Mouse (Mus musculus) neural tube, embryonic 13.5 days (tissue): ENCODE results near the gene Sfxn1. TPM values are rescaled to one million over a fixed set of nuclear protein-coding genes. Genes with fewer than 3 reads are reported as not detected.

Experiments
- ATAC-seq: fragments of 200-750 bp; cut with Nextera tagmentation; 2 replicates; pipeline ENCODE4 v1.8.0; 2017; ENCODE audit warnings: low read depth, mild to moderate bottlenecking, moderate TSS enrichment, moderate library complexity
- H3K27ac ChIP-seq: fragments of 300-500 bp; sonication (generic); replicated peaks from 2 replicates; pipeline ENCODE4 v1.5.1; 2015; ENCODE audit warnings: moderate library complexity, mild to moderate bottlenecking, inconsistent platforms
- H3K27me3 ChIP-seq: fragments of 300-500 bp; sonication (generic); 2 replicates; pipeline ENCODE4 v1.6.1; 2015; ENCODE audit warnings: mild to moderate bottlenecking, inconsistent platforms
- H3K36me3 ChIP-seq: fragments of 300-500 bp; sonication (generic); 2 replicates; pipeline ENCODE4 v1.6.1; 2015; ENCODE audit warnings: mild to moderate bottlenecking, inconsistent platforms
- H3K4me1 ChIP-seq: fragments of 300-500 bp; sonication (generic); replicated peaks from 2 replicates; pipeline ENCODE4 v1.6.1; 2015; ENCODE audit warnings: inconsistent platforms
- H3K4me2 ChIP-seq: fragments of 300-500 bp; sonication (generic); 2 replicates; pipeline ENCODE4 v1.6.1; 2015; ENCODE audit warnings: inconsistent platforms, mild to moderate bottlenecking, moderate library complexity
- H3K4me3 ChIP-seq: fragments of 300-500 bp; sonication (generic); 2 replicates; pipeline ENCODE4 v1.5.1; 2015; ENCODE audit warnings: mild to moderate bottlenecking, inconsistent platforms
- H3K9ac ChIP-seq: fragments of 300-500 bp; sonication (generic); 2 replicates; pipeline ENCODE4 v1.6.1; 2015; ENCODE audit warnings: moderate library complexity, mild to moderate bottlenecking, inconsistent platforms
- H3K9me3 ChIP-seq: fragments of 300-500 bp; sonication (generic); 2 replicates; pipeline ENCODE4 v1.6.1; 2016; ENCODE audit warnings: inconsistent platforms
- WGBS: fragments of 180-500 bp; shearing (Covaris S2); methylation state at CpG from one replicate; pipeline ENCODE4 v1.1.7; 2015; 5-methylcytosine and 5-hydroxymethylcytosine counted together
- polyA plus RNA-seq: library from polyadenylated mRNA; unstranded; fragments of >200 nt; fragmentation: Nextera tagmentation; extraction: Ambion mirVana; gene quantifications from 2 replicates; pipeline ENCODE4 v1.2.1, GENCODE M21; 2015

Sfxn1 gene
- polyA plus RNA-seq, 1 experiment from 2014 or later, result 68.2 TPM

GRCm38 (mm10) chr13:54147328-54147727 lies 75.7 kb downstream of the Sfxn1 start:
- Histone ChIP-seq H3K4me3 (no peak overlapping the region), H3K9ac (no peak overlapping the region), H3K4me2 (no peak overlapping the region), H3K27ac (no peak overlapping the region), H3K9me3 (0 out of 2 replicates have a peak, but pooled peaks cover 12% of the 10 kb centered on the region), H3K27me3 (no peaks in the 10 kb centered on the region), H3K36me3 (no peaks in the 10 kb centered on the region), H3K4me1 (peaks cover 11% of the 10 kb centered on the region)
- 84% methylated on average over 1 of the region's 1 CpGs for WGBS
- no peak for ATAC-seq

- Histone ChIP-seq H3K4me2 (no peak overlapping the region), H3K4me3 (no peak overlapping the region), H3K36me3 (no peaks in the 10 kb centered on the region), H3K27me3 (no peaks in the 10 kb centered on the region), H3K27ac (no peak overlapping the region), H3K4me1 (no peaks in the 10 kb centered on the region), H3K9ac (no peak overlapping the region), H3K9me3 (no peaks in the 10 kb centered on the region)
- ATAC-seq, result no peak
- WGBS, result 90% methylated on average over 1 of the region's 1 CpGs
Measured at GRCm38 (mm10) chr13:54152421-54152820, 80.8 kb downstream of the Sfxn1 start.

- Histone ChIP-seq H3K27ac (no peak overlapping the region), H3K4me3 (no peak overlapping the region), H3K9ac (no peak overlapping the region), H3K36me3 (no peaks in the 10 kb centered on the region), H3K27me3 (no peaks in the 10 kb centered on the region), H3K4me2 (no peak overlapping the region), H3K4me1 (no peaks in the 10 kb centered on the region), H3K9me3 (no peaks in the 10 kb centered on the region)
- no peak for ATAC-seq
- WGBS, result 49% methylated on average over 7 of the region's 7 CpGs
Measured at GRCm38 (mm10) chr13:54152911-54153310, 81.2 kb downstream of the Sfxn1 start.

- Histone ChIP-seq H3K4me3 (no peak overlapping the region), H3K27me3 (no peaks in the 10 kb centered on the region), H3K9ac (no peak overlapping the region), H3K9me3 (no peaks in the 10 kb centered on the region), H3K27ac (no peak overlapping the region), H3K4me2 (no peak overlapping the region), H3K36me3 (no peaks in the 10 kb centered on the region), H3K4me1 (peaks cover 3% of the 10 kb centered on the region)
- ATAC-seq, result no peak
- 26% methylated on average over 9 of the region's 9 CpGs for WGBS
Measured at GRCm38 (mm10) chr13:54153672-54154218, 82.1 kb downstream of the Sfxn1 start.

- 84% methylated on average over 2 of the region's 2 CpGs for WGBS
- H3K9ac ChIP-seq, result no peak overlapping the region
Measured at GRCm38 (mm10) chr13:54155822-54156221, 84.2 kb downstream of the Sfxn1 start.

More at GRCm38 (mm10) chr13:54155822-54156221, 84.2 kb downstream of the Sfxn1 start:
- Histone ChIP-seq H3K9me3 (no peaks in the 10 kb centered on the region), H3K4me3 (no peak overlapping the region), H3K27ac (no peak overlapping the region), H3K4me1 (peaks cover 11% of the 10 kb centered on the region), H3K27me3 (no peaks in the 10 kb centered on the region), H3K36me3 (no peaks in the 10 kb centered on the region), H3K4me2 (no peak overlapping the region)
- no peak for ATAC-seq

Other genes with a start within 250 kb of the Sfxn1 start
- gene Drd1, start 16.2 kb upstream of the Sfxn1 start, polyA plus RNA-seq, result 0.48 and 0.66 TPM in 2 replicates
- 0.25 and 0.26 TPM in 2 replicates for gene Hrh2, start 120.3 kb downstream of the Sfxn1 start, polyA plus RNA-seq